Mouse (Mus musculus): ENCODE measurements at regions not wholly inside any gene's neighbourhood (a gene's known extent, or its start where the extent isn't known, plus 50 kb on each side); places are given as distances from the start of the nearest gene placed in this dataset.
"Not testable (repeated sequence)": the region's sequence is repeated elsewhere in the genome, so short reads cannot be mapped to it uniquely, and the experiment has no call there.

GRCm38 (mm10) chr8:45163990-45164389 lies 95.1 kb downstream of the Mtnr1a start:
- DNase-seq = not testable (repeated sequence)

GRCm38 (mm10) chr8:45165104-45165626 lies 96.2 kb downstream of the Mtnr1a start:
- peak in 1 of 2 experiments; percentile 3 for DNase-seq

All from cerebellum, postnatal 14 days (tissue).